Mouse (Mus musculus): ENCODE results near the gene C1ql2. TPM values are rescaled to one million over a fixed set of nuclear protein-coding genes. Genes with fewer than 3 reads are reported as not detected.
A peak's percentile ranks its signal among the peaks of the same experiment; 100 is the strongest.

C1ql2 gene
- under 1 TPM in 1 of 2 experiments, not detected in 1; 0.24 TPM for total RNA-seq (2021)
- long read RNA-seq, experiment 1: 0 reads
- long read RNA-seq, experiment 2: 0 reads

GRCm38 (mm10) chr1:120340419-120341171 lies at the start of gene C1ql2:
C1ql2 (plus strand) TSS chr1:120340582.
- DNase-seq: peak; percentile 22

DNA sequence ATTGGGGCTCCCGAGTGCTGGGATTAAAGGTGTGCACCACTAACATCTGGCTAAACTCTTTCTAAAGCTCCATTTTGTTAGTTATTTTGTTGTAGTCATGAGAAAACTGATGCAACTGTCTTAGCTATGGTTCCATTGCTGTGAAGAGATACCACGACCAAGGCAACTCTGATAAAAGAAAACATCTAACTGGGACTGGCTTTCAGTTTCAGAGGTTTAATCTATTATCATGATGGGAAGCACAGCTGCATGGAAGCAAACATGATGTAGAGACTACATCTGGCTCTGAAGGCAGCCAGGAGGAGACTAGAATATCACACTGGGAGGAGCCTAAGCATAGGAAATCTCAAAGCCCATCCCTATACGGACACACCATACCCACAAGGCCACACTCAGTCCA lies 48.7 kb upstream of the C1ql2 start:
- DNase-seq: no peak

GRCm38 (mm10) chr1:120293803-120294202 lies 46.6 kb upstream of the C1ql2 start:
- DNase-seq: no peak

DNA sequence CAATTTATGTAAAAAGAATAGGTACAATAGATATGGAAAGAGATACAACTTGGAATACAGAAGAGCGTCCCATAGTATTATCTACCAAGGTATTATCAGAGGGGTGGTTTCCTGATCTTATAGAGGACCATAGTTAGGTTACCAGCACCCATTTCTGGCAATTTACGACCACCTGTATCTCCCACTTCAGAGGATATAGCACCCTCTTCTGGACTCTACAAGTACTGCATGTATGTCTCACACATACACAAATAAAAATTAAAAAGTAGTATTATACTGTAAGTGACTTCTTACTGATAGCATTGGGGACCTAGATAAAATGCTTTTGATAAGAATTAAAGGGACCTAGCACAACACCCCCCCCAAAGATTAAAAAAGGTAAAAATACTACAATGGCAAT lies 43.4 kb upstream of the C1ql2 start:
- no peak for DNase-seq

GRCm38 (mm10) chr1:120305801-120306200 lies 34.6 kb upstream of the C1ql2 start:
- DNase-seq: no peak

- no peak for DNase-seq
These were observed 18.9 kb upstream of the C1ql2 start for GRCm38 (mm10) chr1:120321270-120322021.

DNA sequence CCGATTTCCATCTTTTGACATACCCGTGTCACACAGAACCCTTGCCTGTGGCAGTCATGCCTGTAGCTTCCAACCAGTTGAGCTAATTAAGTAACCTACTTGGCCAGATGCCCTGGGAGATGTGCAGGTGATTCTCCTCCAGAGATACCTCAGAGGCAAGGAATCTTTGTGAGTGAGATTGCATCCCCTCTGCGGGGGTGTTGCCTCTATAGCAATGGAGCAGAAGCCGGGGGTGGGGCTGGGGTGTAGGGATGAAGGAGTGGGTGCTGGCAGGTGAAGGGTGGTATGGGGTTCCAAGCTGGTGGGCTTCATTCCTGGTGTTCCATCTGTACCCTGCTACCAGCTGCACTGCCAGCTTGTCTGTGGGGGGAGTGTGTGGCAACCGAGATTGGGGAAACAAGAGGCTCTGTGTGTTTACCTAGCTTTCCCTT lies 17.2 kb upstream of the C1ql2 start:
- DNase-seq: no peak

DNA sequence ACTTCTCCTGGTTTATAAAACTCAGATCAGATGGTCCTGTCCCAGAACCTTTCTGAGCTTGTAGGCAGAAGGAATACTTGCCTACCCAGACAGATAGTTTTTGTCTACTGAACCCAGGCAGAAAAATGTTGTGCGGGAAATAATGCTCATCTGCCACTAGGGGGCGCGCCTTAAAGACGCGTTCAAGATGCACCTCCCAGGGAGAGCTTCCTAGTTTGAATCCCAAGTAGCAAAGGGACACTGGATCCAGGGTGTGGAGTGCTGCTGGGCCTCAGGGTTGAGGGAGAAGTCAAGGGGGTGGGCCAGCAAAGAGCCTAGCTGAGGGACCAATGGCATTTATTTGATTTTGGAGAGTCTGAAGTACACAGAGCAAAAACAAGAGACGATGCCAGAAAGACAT lies 12.7 kb upstream of the C1ql2 start:
- DNase-seq: peak; percentile 69

- DNase-seq: no peak
These were observed 12.2 kb upstream of the C1ql2 start for GRCm38 (mm10) chr1:120328212-120328611.

- DNase-seq: peak; percentile 84
These were observed 8.5 kb upstream of the C1ql2 start for GRCm38 (mm10) chr1:120331841-120332240.

- peak; percentile 10 for DNase-seq
These were observed 2.4 kb upstream of the C1ql2 start for GRCm38 (mm10) chr1:120337970-120338369.

DNA sequence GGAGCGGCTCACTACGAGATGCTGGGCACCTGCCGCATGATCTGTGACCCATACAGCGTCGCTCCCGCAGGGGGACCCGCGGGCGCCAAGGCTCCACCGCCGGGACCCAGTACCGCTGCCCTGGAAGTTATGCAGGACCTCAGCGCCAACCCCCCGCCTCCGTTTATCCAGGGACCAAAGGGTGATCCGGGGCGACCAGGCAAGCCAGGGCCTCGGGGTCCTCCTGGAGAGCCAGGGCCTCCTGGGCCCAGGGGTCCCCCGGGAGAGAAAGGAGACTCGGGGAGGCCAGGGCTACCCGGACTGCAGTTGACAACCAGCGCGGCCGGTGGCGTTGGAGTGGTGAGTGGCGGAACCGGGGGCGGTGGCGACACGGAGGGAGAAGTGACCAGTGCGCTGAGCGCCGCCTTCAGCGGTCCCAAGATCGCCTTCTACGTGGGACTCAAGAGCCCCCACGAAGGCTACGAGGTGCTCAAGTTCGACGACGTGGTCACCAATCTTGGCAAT lies 842 bp downstream of the C1ql2 start:
- peak; percentile 24 for DNase-seq

GRCm38 (mm10) chr1:120341811-120342370 lies 1.5 kb downstream of the C1ql2 start:
- DNase-seq: no peak

GRCm38 (mm10) chr1:120342371-120342821 lies 2.0 kb downstream of the C1ql2 start:
- DNase-seq: peak; percentile 60

DNA sequence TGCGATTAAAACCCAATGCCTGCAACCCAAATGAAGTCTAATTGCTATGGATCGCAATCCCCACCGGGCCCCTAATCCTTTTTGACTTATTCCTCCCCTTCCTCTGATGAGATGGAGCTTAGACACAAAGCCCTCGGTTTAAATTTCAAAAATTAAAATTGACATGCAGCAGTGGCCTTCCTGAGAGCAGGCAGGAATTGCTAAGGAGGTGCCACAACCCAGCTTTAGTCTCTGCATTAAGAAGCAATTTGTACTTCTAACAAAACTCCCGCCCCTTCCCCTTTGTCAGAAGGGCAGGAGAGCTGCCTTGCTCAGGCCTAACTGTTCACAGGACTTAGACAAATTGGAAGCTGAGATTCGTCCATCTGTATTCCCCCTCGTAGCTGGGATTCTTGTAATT lies 4.6 kb downstream of the C1ql2 start:
- no peak for DNase-seq

GRCm38 (mm10) chr1:120354387-120354786 lies 14.0 kb downstream of the C1ql2 start:
- DNase-seq: no peak

DNA sequence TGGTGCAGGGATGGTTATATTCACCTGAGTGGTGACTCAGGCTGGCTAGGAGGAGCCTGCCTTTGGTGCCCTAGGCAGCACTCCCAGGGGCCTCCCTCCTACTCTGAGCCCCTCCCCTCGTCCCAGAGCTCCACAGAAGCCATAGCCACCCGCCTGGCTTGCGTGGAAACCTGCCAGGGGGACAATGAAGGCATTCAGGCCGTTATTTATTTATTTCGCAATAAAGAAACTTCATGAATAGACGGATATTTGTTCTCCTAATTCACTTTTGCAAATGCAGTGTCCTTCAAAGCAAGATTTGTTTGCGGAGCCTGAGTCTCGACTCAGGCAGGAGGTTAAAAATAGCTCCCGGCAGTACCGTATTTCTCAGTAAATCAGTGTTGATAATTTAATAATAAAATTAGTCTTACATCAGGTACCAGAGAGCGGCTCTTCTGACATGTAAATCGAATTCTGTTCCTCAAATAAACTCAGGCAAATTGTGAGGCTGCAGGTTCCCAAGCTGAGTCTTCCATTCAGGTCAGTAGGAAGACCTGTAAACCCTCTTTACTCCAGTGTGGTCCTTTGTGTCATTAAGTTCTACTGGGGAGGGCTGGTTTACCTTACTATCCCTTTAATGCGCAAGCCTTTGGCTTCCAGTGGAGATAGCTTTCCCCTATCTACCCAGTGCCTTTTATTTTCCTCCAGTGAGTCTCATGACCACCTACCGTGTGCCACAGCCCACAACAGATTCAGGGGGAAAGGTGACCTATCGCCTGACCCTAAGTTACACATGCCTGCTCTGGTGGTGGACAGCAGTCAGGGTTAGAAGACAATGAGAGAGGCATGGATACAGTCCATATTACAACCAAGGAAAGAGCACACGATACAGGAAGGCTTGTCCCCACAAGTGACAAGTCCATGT lies 17.2 kb downstream of the C1ql2 start:
- DNase-seq: peak; percentile 64

DNA sequence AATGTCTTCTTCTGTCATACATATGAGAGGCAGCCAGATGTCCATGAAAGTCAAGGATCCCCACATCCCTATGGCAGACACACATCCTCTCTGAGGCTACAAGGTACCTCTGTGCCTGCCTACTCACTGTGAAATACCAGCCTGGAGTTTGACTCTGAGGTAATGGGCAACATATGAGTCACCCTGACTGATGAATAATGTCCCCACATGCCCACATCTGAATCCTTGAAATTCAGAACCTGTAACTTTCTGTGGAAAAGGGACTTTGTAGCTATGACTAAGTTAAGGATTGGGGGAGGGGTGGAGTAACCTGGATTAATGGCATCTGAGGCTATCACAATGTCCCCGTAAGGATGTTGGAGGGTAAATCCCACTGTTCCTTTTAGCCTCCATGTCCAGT lies 23.3 kb downstream of the C1ql2 start:
- DNase-seq: no peak

DNA sequence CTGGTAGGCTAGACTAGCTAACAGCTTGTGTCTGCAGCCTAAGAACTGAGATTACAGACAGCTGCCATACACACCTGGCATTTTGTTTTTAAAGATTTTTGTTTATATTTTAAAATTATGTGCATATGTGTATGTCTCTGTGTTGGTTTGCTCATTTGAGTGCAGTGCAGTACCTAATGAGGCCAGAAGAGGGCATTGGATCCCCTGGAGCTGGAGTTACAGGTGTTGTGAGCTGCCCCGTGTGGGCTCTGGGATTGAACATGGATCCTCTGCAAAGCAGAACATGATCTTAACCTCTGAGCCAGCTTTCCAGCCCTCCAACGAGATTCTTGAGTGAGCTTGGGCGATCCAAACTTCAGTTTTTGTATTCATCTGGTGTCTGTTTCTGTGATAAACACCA lies 27.8 kb downstream of the C1ql2 start:
- DNase-seq: no peak

DNA sequence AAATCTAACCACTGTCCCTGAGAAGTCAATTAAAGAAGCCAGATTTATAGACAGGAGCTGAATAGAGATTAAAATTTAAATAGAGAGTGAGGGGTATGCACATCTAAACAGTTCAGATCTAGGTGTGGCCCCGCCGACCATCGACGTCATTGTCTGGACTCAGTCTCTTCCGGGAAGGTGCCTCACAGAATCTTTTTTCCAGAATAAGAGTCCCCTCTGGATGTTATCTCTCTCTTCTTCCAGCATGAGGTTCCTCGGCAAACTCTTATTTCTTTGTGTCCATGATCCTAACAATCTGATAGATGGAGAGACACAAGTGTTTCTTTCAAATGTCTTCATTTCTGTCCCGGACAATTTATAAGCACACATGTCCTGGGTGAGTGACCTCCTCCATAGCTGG lies 33.7 kb downstream of the C1ql2 start:
- DNase-seq: no peak

DNA sequence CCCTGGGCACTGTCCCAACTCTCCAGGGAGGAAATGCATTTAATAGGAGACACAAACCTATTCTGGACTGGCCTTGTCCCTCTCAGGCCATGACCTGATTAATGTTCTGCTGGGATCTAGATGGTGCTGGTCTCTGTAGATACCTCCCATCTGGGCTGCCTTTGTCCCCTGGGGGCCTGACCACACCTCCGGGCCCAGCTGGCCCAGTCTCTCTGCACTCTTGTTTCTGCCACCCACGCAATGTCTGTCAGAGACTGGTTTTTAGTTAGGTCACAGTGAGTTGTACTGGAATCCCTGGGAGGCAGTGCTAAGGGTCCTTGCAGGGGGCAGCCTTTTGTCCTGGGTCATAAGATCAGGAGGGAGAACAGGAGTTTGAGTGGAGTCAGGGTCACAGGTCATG lies 34.5 kb downstream of the C1ql2 start:
- DNase-seq: peak; percentile 4

- DNase-seq: no peak
These were observed 44.7 kb downstream of the C1ql2 start for GRCm38 (mm10) chr1:120385029-120385571.
